Mouse (Mus musculus): ENCODE data around the gene Lamtor3.

Lamtor3 gene

GRCm38 (mm10) chr3:137969951-137970350 lies 51.6 kb downstream of the Lamtor3 start:
- ChIA-PET CTCF (interaction anchor here in 2 of 4 experiments (1.4 to 1.7 kb wide), 2 partner anchors 21 to 175 kb away, joined by 3 to 11 read pairs; partner anchors contain the start of gene Mttp (in 1 of the 2)), POLR2A (interaction anchor here (0.5 to 2.1 kb wide), 14 partner anchors 10 to 190 kb away, joined by 3 to 13 read pairs (median 4); partner anchors contain the start of genes H2afz (in 3 of the 4), Mttp (in 2 of the 4), Dapp1 (in 1 of the 4) and Trmt10a (in 1 of the 4))

GRCm38 (mm10) chr3:137972224-137972623 lies 53.9 kb downstream of the Lamtor3 start:
- ChIA-PET CTCF (no interaction called here), POLR2A (interaction anchor here in 2 of 4 experiments (0.9 to 1.2 kb wide), 3 partner anchors 108 to 171 kb away, joined by 3 to 4 read pairs (median 3); partner anchors contain the start of genes Trmt10a (in 2 of the 2) and H2afz (in 1 of the 2))

DNA sequence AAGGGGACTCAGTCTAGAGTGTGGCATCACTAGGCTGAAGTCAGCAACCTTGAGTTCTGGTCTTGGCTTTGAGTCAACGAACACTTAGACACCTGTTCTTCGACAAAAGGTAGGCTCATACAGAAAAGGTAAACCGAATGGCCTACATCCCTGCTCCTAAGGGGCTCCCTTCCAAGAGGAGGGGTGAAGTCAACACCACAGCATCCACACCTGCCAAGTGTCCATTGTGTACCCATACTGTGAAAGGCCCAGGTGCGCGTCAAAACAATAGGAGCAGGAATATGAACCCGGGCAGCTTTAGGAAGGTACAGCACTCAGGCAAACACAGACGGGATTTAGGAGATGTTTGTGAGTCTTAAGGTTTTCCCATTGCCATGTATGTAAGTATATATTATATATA lies 54.7 kb downstream of the Lamtor3 start:
- CTCF ChIA-PET = no interaction called here
- POLR2A ChIA-PET = interaction anchor here in 3 of 4 experiments (0.7 to 1.3 kb wide), 5 partner anchors 106 to 170 kb away, joined by 3 to 4 read pairs (median 3); partner anchors contain the start of genes Trmt10a (in 2 of the 3) and H2afz (in 1 of the 3)

- POLR2A ChIA-PET = interaction anchor here in 2 of 4 experiments (0.6 to 1.3 kb wide), 3 partner anchors 16 to 110 kb away, joined by 3 read pairs; no protein-coding TSS in a partner anchor
- CTCF ChIA-PET = no interaction called here
These were observed 56.0 kb downstream of the Lamtor3 start for GRCm38 (mm10) chr3:137974306-137974705.

DNA sequence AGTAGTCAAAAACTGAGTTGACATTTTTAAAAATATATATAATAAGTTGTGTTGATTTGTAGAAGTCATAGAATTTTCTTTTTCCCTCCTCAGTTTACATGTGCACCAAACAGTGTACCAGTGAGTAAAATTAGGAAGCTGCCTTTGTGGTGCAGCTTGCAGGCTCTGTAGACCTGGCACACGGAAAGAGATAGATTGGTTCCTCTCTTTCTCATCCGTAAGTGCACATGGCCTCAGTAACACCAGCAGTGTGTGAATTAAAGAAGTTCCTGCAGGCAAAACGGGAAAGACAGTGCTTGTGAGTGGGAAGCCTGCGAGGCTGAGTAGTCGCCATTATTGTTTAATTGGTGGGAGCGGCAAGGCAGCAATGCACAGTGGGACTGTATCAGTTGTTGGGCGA lies 57.1 kb downstream of the Lamtor3 start:
- POLR2A ChIA-PET = interaction anchor here in 3 of 4 experiments (1.3 to 3.1 kb wide), 5 partner anchors 8 to 169 kb away, joined by 3 to 26 read pairs (median 10); partner anchors contain the start of genes H2afz (in 2 of the 3), Mttp (in 1 of the 3) and Trmt10a (in 1 of the 3)

GRCm38 (mm10) chr3:137975856-137976423 lies 57.6 kb downstream of the Lamtor3 start:
- CTCF ChIA-PET = interaction anchor here in 3 of 4 experiments (0.6 to 3.4 kb wide), 6 partner anchors 15 to 169 kb away, joined by 3 to 22 read pairs (median 8); partner anchors contain the start of gene Mttp (in 1 of the 3)
- POLR2A ChIA-PET = interaction anchor here (0.5 to 3.1 kb wide), 16 partner anchors 8 to 809 kb away, joined by 3 to 26 read pairs (median 4); partner anchors contain the start of genes H2afz (in 2 of the 4), Mttp (in 1 of the 4) and Trmt10a (in 1 of the 4)

More for the DNA sequence above, 57.1 kb downstream of the Lamtor3 start:
- CTCF ChIA-PET = interaction anchor here in 3 of 4 experiments (0.6 to 3.4 kb wide), 5 partner anchors 16 to 169 kb away, joined by 3 to 22 read pairs (median 5); partner anchors contain the start of gene Mttp (in 1 of the 3)

GRCm38 (mm10) chr3:137976943-137977628 lies 58.8 kb downstream of the Lamtor3 start:
- POLR2A ChIA-PET = interaction anchor here (0.5 to 3.1 kb wide), 28 partner anchors 9 to 325 kb away, joined by 3 to 26 read pairs (median 4); partner anchors contain the start of genes H2afz (in 3 of the 4), Trmt10a (in 3 of the 4) and Mttp (in 2 of the 4)
- CTCF ChIA-PET = interaction anchor here (0.5 to 3.4 kb wide), 8 partner anchors 14 to 199 kb away, joined by 3 to 22 read pairs (median 4); partner anchors contain the start of gene Mttp (in 1 of the 4)

- ChIA-PET CTCF (interaction anchor here (0.5 to 3.4 kb wide), 9 partner anchors 13 to 529 kb away, joined by 3 to 22 read pairs (median 4); partner anchors contain the start of gene Mttp (in 1 of the 4)), POLR2A (interaction anchor here (0.5 to 3.1 kb wide), 21 partner anchors 10 to 325 kb away, joined by 3 to 26 read pairs (median 5); partner anchors contain the start of genes H2afz (in 3 of the 4), Trmt10a (in 3 of the 4) and Mttp (in 2 of the 4))
These were observed 59.3 kb downstream of the Lamtor3 start for GRCm38 (mm10) chr3:137977629-137978041.

DNA sequence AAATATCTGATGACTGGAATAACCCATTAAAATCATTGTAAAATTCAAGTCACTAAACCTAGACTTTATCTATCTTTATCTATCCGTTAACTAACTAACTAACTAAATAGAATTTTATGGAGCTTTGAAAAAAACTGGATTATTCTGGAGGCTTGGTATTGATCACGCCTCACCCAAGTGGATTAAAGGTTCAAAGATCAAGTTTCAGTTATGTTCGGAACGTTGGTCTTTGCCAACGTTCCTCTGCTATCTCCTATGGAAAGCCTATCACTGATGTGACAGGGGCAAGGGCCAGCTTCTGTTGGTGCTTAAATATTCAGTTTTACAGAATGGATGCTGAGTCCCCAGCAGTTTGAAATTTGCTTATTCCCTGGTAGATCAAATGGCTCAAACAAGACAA lies 59.9 kb downstream of the Lamtor3 start:
- ChIA-PET POLR2A (interaction anchor here in 2 of 4 experiments (1.5 to 3.1 kb wide), 6 partner anchors 112 to 198 kb away, joined by 4 to 26 read pairs (median 10); partner anchors contain the start of genes H2afz (in 2 of the 2), Mttp (in 1 of the 2) and Trmt10a (in 1 of the 2)), CTCF (interaction anchor here in 1 of 4 experiments (1.6 to 3.4 kb wide), 2 partner anchors 13 to 200 kb away, joined by 5 to 22 read pairs; no protein-coding TSS in a partner anchor)

All from embryonic stem cell, embryonic (primary cell).